Mouse (Mus musculus) C2C12 (cell line): Measurements from ENCODE around the gene Cldn8.

Experiments used
- CEBPB ChIP-seq: IDR thresholded peaks from one replicate; pipeline ENCODE4 v1.6.1; 2011; ENCODE audit warnings: low read depth, mild to moderate bottlenecking, control low read depth, moderate library complexity
- CTCF ChIP-seq: IDR thresholded peaks from one replicate; pipeline ENCODE4 v1.5.1; 2011; ENCODE audit not compliant: control insufficient read depth, insufficient read depth, insufficient read length
- MAX ChIP-seq: IDR thresholded peaks from one replicate; pipeline ENCODE4 v1.6.1; 2011; ENCODE audit warnings: mild to moderate bottlenecking, control low read depth
- MYOG ChIP-seq: IDR thresholded peaks from one replicate; pipeline ENCODE4 v1.6.1; 2011; ENCODE audit not compliant: control insufficient read depth, insufficient read length; ENCODE audit errors: extremely low read depth
- USF1 ChIP-seq: IDR thresholded peaks from one replicate; pipeline ENCODE4 v1.6.1; 2011; ENCODE audit warnings: low read depth, mild to moderate bottlenecking, control low read depth, moderate library complexity

DNA sequence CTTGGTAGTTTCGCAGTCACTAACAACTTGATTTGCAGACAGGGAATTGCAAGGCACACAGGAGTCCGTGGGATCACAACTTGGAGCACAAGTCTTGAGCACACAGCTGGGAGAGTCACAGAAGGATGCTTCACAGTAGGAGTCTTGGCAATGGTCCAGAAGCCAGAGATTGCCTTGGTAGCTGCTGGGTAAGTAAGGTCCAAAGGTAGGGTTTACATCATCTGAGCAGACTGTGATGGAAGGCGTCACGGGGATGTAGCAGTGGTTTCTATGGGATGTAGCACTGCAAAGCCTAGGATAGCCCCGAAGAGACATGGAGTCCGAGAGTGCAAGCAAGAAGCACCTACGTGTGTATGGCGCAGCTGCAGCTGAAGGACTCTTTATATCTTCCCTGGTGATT is 48.9 kb upstream of the Cldn8 start, which contains the start of gene Krtap24-1:
- no peak for TF ChIP-seq CTCF
- TF ChIP-seq USF1, result no peak
- no peak for TF ChIP-seq MAX
- no peak for TF ChIP-seq MYOG
- TF ChIP-seq CEBPB, result no peak
